7 mouse cellular contexts compared by ENCODE assay signal in genomic region chr11:58977150-58977549, GRCm38 (mm10). TPM values are rescaled to one million over a fixed set of nuclear protein-coding genes. Genes with fewer than 3 reads are reported as not detected.
A peak's percentile ranks its signal among the peaks of the same experiment; 100 is the strongest.
DNase-seq lines count a peak whose midpoint lies in the region; ATAC-seq and TF ChIP-seq lines count a peak whose summit lies in the region.

No protein-coding gene starts in this region.

- H3K4me1 ChIP-seq in embryonic facial prominence, embryonic 12.5 days, result peaks cover 33% of the 10 kb centered on the region
- H3K4me1 ChIP-seq in intestine, postnatal 0 days (replicated peaks; ENCODE audit: control insufficient read depth, insufficient read depth, low read length), result peaks cover 11% of the 10 kb centered on the region
- H3K4me1 ChIP-seq in midbrain, embryonic 11.5 days (ENCODE audit: control insufficient read depth, insufficient read depth, low read length), result peaks cover 22% of the 10 kb centered on the region

- 0% methylated on average over 29 of the region's 29 CpGs for WGBS in embryonic facial prominence, embryonic 12.5 days
- under 1% methylated on average over 29 of the region's 29 CpGs for WGBS in intestine, postnatal 0 days
- under 1% methylated on average over 29 of the region's 29 CpGs for WGBS in midbrain, embryonic 11.5 days

- H3K4me2 ChIP-seq in embryonic facial prominence, embryonic 12.5 days (replicated peaks), result peak overlapping the region; percentile 98
- peak overlapping the region; percentile 92 for H3K4me2 ChIP-seq in intestine, postnatal 0 days (replicated peaks; ENCODE audit: low read depth)
- H3K4me2 ChIP-seq in midbrain, embryonic 11.5 days, result peak overlapping the region; percentile 95

- H3K27ac ChIP-seq in embryonic facial prominence, embryonic 12.5 days, result peak overlapping the region; percentile 69
- peak overlapping the region; percentile 70 for H3K27ac ChIP-seq in intestine, postnatal 0 days (ENCODE audit: low read depth, low read length)
- peak overlapping the region; percentile 14; the same call in 1 of the 2 replicates for H3K27ac ChIP-seq in midbrain, embryonic 11.5 days (ENCODE audit: low read depth, low read length)

- H3K9me3 ChIP-seq in embryonic facial prominence, embryonic 12.5 days, result no peaks in the 10 kb centered on the region
- no peaks in the 10 kb centered on the region for H3K9me3 ChIP-seq in intestine, postnatal 0 days (ENCODE audit: control insufficient read depth)
- no peaks in the 10 kb centered on the region for H3K9me3 ChIP-seq in midbrain, embryonic 11.5 days (ENCODE audit: control insufficient read depth, low read length)

- H3K36me3 ChIP-seq in embryonic facial prominence, embryonic 12.5 days, result peaks cover 5% of the 10 kb centered on the region
- peaks cover 14% of the 10 kb centered on the region for H3K36me3 ChIP-seq in intestine, postnatal 0 days (ENCODE audit: control insufficient read depth, insufficient read depth)
- peaks cover under 1% of the 10 kb centered on the region; the same call in 1 of the 2 replicates for H3K36me3 ChIP-seq in midbrain, embryonic 11.5 days (ENCODE audit: control insufficient read depth, insufficient read depth, low read length)

- no peak for TF ChIP-seq CTCF in intestine, postnatal 0 days (IDR thresholded peaks at IDR 0.05; ENCODE audit: low read depth)

- no peaks in the 10 kb centered on the region for H3K27me3 ChIP-seq in embryonic facial prominence, embryonic 12.5 days
- H3K27me3 ChIP-seq in intestine, postnatal 0 days (replicated peaks; ENCODE audit: control insufficient read depth, insufficient read depth, low read length), result no peaks in the 10 kb centered on the region
- H3K27me3 ChIP-seq in midbrain, embryonic 11.5 days (ENCODE audit: control insufficient read depth, insufficient read depth, low read length), result no peaks in the 10 kb centered on the region

- H3K9ac ChIP-seq in embryonic facial prominence, embryonic 12.5 days, result peak overlapping the region; percentile 89
- peak overlapping the region; percentile 85 for H3K9ac ChIP-seq in intestine, postnatal 0 days (ENCODE audit: low read depth, low read length)
- H3K9ac ChIP-seq in midbrain, embryonic 11.5 days (ENCODE audit: low read length), result peak overlapping the region; percentile 86

- DNase-seq in 416B (ENCODE audit: low read depth), result peak; percentile 50
- DNase-seq in CD4-positive, CD25-positive, alpha-beta regulatory T cell, adult 2 months (ENCODE audit: low read depth, low spot score), result peak; percentile 44
- no peak for DNase-seq in midbrain, embryonic 11.5 days (ENCODE audit: low spot score, missing footprints)
- peak; percentile 33 to 50 for DNase-seq in thymus, postnatal 36 days
- DNase-seq in right cerebral cortex, postnatal 36 days (ENCODE audit: low spot score in 2 of 2), result no peak

- no peak for ATAC-seq in embryonic facial prominence, embryonic 12.5 days (ENCODE audit: insufficient number of reproducible peaks, insufficient read depth, low FRiP score, low TSS enrichment)
- ATAC-seq in intestine, postnatal 0 days, result peak; percentile 39; the same call in 1 of the 2 replicates
- ATAC-seq in midbrain, embryonic 11.5 days (ENCODE audit: low FRiP score), result 0 out of 2 replicates have a peak, but pooled peaks have one; percentile 23

- peak overlapping the region; percentile 98 for H3K4me3 ChIP-seq in embryonic facial prominence, embryonic 12.5 days
- peak overlapping the region; percentile 98 for H3K4me3 ChIP-seq in intestine, postnatal 0 days (ENCODE audit: low read depth, low read length)
- peak overlapping the region; percentile 87 for H3K4me3 ChIP-seq in midbrain, embryonic 11.5 days (ENCODE audit: low read depth, low read length)

RNA-seq across cellular contexts. Expression of gene Trim11, which starts 0.7 kb away (rescaled TPM):
- polyA plus RNA-seq in embryonic facial prominence, embryonic 12.5 days (2016; fragmentation: Nextera tagmentation; extraction: Ambion mirVana), result 22.7 and 23.3 TPM in 2 replicates
- 8.9 and 9.7 TPM in 2 replicates for polyA plus RNA-seq in intestine, postnatal 0 days (2015; fragmentation: Nextera tagmentation; extraction: Ambion mirVana)
- polyA plus RNA-seq in midbrain, embryonic 11.5 days (2014; fragmentation: Nextera tagmentation; extraction: Ambion mirVana), result 17.6 and 18.5 TPM in 2 replicates

RNA-seq across cellular contexts. Expression of gene Hist3h2a, which starts 22.7 kb away (rescaled TPM):
- polyA plus RNA-seq in embryonic facial prominence, embryonic 12.5 days (2016; fragmentation: Nextera tagmentation; extraction: Ambion mirVana), result 36.3 and 40.0 TPM in 2 replicates
- polyA plus RNA-seq in intestine, postnatal 0 days (2015; fragmentation: Nextera tagmentation; extraction: Ambion mirVana), result 15.8 and 16.7 TPM in 2 replicates
- polyA plus RNA-seq in midbrain, embryonic 11.5 days (2014; fragmentation: Nextera tagmentation; extraction: Ambion mirVana), result 57.8 and 61.8 TPM in 2 replicates

RNA-seq across cellular contexts. Expression of gene Trim17, which starts 22.7 kb away (rescaled TPM):
- 0.51 and 0.55 TPM in 2 replicates for polyA plus RNA-seq in embryonic facial prominence, embryonic 12.5 days (2016; fragmentation: Nextera tagmentation; extraction: Ambion mirVana)
- 0.08 and 0.12 TPM in 2 replicates for polyA plus RNA-seq in intestine, postnatal 0 days (2015; fragmentation: Nextera tagmentation; extraction: Ambion mirVana)
- polyA plus RNA-seq in midbrain, embryonic 11.5 days (2014; fragmentation: Nextera tagmentation; extraction: Ambion mirVana), result 0.45 and 0.62 TPM in 2 replicates

RNA-seq across cellular contexts. Expression of gene Hist3h2ba, which starts 28.4 kb away (rescaled TPM):
- 52.7 and 70.4 TPM in 2 replicates for polyA plus RNA-seq in embryonic facial prominence, embryonic 12.5 days (2016; fragmentation: Nextera tagmentation; extraction: Ambion mirVana)
- 6.9 and 7.8 TPM in 2 replicates for polyA plus RNA-seq in intestine, postnatal 0 days (2015; fragmentation: Nextera tagmentation; extraction: Ambion mirVana)
- polyA plus RNA-seq in midbrain, embryonic 11.5 days (2014; fragmentation: Nextera tagmentation; extraction: Ambion mirVana), result 99.9 and 101 TPM in 2 replicates

RNA-seq across cellular contexts. Expression of gene Rnf187, which starts 38.4 kb away (rescaled TPM):
- polyA plus RNA-seq in embryonic facial prominence, embryonic 12.5 days (2016; fragmentation: Nextera tagmentation; extraction: Ambion mirVana), result 366 and 374 TPM in 2 replicates
- 113 and 117 TPM in 2 replicates for polyA plus RNA-seq in intestine, postnatal 0 days (2015; fragmentation: Nextera tagmentation; extraction: Ambion mirVana)
- polyA plus RNA-seq in midbrain, embryonic 11.5 days (2014; fragmentation: Nextera tagmentation; extraction: Ambion mirVana), result 354 and 381 TPM in 2 replicates

Comparison
In these comparisons a context has a peak if more than half of its experiments do, and no peak if none do; other contexts are left out.
1. DNase-seq: peak in 416B (single experiment), CD4-positive, CD25-positive, alpha-beta regulatory T cell, adult 2 months (single experiment) and thymus, postnatal 36 days (2 of 2); none in midbrain, embryonic 11.5 days (single experiment) and right cerebral cortex, postnatal 36 days (0 of 2).
2. H3K27ac ChIP-seq: peak in every context shown above with its lines; median percentile 70 in intestine, postnatal 0 days; 69 in embryonic facial prominence, embryonic 12.5 days; 14 in midbrain, embryonic 11.5 days.
3. Peak in every context shown above with its lines, with median percentiles within 50 percentile points of each other: H3K4me2 ChIP-seq, H3K4me3 ChIP-seq and H3K9ac ChIP-seq.